Mouse (Mus musculus) T-helper 2 cell (primary cell): ENCODE results near the gene Gpc6.

Source experiments
- in situ Hi-C: fragments of 300-600 bp; cut with MboI, MseI; formaldehyde crosslinking; loops from one replicate; pipeline ENCODE4 v1.15.1; 2025; ENCODE audit warnings: high pct_unique_total_duplicates

Gpc6 gene

DNA sequence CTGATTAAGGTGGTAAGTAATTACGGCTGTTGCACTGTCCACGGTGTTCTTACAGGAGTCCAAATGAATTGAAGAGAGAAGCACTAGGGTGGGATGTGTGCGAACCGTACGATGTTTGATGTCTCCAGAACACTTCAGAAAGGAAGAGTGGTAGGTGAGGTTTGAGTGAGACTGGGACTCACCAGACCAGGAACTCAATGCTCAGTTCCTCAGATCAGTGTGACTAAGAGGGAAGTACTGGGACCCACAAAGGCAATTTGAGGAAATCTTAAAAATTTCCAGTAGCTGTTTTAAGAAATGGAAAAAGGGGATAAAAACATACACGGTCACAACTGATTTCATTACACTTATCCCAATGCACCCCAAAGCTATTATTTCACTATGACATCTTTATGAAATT, 764.7 kb downstream of the Gpc6 start:
- in situ Hi-C loops, result no loop called here

DNA sequence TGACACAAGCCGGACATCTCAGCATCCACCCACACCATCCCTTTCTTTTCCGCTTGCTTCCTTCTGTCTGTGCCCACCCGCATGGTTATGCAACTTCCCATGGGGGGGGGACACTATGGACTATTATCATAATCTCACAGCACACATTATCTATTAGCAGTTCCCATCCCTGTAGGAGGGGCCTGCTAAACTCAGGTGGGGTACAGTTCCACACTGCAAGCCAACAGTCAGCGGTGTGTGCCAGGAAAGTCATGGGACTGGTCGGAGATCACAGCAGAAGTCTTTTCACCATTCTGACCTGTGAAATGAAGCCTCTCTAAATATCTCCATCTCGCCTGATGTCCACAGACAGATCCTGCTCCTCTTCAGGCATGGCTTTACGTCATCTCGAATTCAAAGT, 770.5 kb downstream of the Gpc6 start:
- in situ Hi-C loops, result no loop called here

DNA sequence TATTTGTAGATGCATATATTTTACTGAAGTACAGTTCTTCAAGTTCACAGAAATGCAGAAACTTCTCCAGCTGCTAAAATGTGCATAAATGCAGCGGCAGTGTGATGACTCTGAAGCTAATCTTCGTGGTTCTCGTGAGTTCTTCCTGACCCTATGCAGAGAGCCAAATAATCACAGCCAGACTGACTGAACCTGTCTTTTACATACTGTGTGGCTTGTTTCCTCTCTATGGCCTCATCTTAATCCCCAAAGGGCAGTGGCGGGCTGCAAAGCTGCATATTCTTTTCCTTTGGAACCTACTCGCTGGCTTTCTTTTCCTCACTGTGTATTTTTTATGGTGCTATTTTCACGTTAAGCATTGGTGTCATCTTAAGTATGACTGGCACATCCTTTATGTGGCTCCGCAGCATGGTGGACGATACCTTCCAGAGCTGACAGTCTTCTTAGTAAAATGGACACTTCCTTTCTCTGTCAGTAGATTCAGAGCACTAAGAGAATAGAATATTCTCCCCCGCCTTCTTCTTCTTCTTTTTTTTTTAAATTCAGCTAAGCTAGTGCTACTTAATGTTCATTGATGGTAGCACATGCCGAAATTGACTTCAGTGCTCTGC, 775.7 kb downstream of the Gpc6 start:
- in situ Hi-C loops, result no loop called here

DNA sequence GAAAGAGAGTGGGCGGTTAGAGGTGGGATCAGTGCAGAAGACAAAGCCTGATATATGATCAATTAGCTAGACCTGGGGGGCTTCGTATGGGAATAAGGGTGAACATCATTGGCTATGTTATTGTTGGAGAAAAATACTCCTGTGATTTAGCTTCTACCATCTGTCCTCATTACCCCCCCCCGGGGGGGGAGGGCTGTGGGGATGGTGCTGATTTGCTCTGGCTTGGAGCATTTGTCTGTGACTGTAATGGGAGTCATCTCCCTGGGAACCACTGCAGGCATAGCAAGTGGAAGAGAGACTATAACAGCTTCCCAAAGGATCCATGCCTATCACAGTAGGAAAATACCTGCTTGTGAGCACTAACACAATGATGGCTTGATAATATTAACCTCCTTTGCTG, 783.7 kb downstream of the Gpc6 start:
- in situ Hi-C loops, result no loop called here

DNA sequence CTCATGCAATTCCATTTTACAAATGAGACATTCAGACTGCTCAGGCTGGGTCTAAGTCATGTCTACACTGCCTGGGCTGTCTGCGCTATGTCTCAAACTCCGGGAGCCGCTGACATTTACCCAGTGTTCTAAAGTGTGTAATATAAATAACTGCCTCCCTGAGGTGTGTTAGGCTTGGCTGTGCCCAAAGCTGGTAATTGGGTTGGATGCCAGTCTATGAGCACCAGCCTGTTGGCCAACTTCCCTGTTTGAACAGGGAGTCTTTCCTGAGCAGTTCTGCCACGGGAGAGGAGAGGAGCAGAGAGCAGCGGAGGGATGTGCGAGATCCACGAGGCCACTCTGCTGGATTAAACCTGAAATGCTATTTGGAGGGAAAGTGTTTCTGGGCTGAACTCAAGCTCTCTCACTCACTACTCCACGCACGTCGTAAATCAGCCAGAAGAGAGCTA, 785.4 kb downstream of the Gpc6 start:
- in situ Hi-C loops, result no loop called here

DNA sequence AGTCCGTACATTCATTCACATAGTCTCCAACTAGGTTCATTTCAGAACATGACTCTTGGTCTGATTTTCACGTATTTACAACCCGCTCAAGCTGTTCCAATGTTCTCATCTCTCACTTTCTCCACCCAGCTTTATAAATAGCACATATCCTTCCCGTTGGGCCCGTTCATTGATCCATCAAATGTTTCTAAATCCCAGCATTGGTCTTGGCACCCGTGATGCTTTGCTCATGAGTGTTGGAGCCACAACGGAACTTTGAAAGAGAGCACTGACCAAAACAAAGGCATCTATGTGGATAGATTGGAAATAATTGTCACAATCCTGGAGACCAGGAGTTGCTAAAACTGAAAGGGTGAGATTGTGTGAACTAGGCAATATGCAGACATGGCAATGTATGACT, 787.2 kb downstream of the Gpc6 start:
- in situ Hi-C loops, result no loop called here

DNA sequence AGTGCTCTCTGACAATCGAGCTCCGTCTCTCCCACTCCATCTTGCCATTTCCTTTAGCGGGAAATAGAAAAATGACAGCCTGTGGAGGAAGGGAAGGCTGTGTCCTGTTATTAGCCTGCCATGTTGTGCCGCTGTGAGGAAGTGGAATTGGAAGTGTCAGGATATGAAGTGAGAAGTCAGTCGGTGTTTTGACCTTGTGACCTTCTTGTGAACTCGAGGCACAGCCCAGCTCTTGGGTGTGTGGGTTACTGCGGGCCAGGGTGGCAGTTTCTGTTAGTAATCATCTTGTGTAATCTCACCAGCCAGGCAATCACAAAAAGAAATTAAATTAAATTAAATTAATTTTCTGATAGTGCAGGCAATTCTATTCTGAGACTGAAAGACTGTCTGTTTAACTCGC, 789.0 kb downstream of the Gpc6 start:
- in situ Hi-C loops, result no loop called here

DNA sequence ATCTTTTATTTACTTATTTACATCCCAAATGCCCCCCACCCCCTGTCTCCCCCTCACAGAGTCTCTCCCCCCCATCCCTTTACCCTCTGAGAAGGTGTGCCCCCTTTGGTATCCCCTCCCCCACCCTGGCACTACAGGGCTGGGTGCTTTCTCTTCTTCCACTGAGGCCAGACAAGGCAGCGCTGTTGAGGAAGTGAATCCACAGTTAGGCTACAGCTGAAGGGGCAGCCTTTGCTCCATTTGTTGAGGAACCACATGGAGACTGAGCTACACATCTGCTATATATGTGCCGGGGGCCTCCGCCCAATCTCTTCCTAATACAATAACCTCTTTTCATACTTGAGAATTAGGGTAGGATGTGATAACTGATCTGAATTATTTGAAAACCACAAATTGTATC, 791.2 kb downstream of the Gpc6 start:
- in situ Hi-C loops, result no loop called here

DNA sequence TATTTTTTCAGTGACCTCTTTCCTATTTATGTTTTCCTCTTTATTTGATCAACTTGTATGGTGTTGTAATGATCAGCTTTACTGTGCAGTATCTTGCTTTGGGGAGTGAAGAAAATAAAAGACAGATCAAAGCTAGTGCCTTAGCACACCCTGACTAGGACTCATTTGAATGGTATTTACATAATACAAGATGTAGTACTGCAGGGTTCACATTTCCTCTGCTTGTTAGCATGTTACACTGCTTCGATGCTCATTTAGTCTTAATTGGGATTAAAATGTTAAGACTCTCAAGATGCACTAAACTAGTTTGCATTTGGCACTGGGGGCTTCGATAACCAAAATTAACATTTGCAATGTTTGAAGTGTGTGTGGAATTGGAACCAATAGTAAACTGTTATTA, 803.6 kb downstream of the Gpc6 start:
- in situ Hi-C loops, result no loop called here

DNA sequence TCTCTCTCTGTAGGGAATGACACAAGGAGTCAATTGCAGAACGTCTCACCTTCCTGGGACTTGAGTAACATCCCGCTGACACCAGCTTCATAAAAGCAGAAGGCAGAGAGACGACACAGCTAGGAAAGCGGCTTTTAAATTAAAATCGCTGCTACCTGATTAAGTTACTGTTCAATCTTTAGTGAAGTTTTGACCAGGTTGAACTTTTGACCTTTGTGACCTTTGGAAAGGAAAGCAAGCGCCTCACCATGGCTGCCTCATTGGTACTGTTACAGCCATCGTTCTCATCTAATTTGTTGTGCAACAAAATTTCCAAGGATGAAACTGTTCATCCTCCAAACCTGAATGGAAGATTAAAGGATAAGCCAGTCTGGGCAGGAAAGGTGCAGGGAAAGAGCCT, 830.1 kb downstream of the Gpc6 start:
- in situ Hi-C loops, result no loop called here

DNA sequence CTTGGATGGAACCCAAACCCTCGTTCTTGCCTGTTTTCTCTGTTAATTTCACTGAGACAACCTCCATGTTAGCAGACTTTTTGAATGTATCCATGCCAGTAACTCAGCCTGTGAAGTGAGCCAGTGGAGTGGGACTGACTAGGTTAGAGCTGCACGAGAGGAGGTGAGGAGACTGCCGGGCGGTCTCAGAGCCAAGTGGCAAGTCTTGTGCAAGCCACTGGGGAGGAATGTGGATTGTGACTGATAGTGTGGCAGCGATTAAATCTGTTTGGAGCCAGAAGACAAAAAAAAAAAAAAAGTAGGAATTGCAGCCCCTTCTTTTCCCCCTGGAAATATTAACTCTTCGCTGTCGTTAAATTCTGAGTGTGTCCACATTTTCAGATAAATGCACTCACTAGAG, 831.4 kb downstream of the Gpc6 start:
- in situ Hi-C loops, result no loop called here

DNA sequence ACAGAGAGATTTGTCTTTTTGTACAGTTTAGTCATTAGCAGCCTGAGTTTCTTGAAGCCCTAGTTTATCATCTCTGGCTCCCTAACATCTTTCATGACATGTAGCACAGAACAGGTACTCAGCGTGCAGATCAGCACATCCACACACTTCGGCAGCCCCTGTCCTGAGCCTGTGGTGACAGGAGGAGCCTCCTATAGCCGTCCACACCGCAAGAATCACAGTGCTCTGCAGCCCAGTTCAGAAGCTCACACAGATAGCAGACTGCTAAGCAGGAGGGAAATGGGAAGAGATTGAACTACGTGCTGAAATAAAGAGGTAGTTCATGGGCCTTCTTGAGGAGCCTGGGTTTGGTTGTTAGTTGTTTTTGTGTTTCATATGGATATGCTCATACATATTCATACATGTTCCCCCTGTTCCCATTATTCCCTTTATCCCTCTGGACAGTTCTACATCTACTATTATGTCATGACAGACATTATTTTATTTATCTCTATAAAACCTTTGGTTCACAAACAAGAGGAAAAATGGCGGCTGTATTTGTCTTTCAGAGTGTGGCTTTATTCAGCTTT, 832.8 kb downstream of the Gpc6 start:
- in situ Hi-C loops, result no loop called here

DNA sequence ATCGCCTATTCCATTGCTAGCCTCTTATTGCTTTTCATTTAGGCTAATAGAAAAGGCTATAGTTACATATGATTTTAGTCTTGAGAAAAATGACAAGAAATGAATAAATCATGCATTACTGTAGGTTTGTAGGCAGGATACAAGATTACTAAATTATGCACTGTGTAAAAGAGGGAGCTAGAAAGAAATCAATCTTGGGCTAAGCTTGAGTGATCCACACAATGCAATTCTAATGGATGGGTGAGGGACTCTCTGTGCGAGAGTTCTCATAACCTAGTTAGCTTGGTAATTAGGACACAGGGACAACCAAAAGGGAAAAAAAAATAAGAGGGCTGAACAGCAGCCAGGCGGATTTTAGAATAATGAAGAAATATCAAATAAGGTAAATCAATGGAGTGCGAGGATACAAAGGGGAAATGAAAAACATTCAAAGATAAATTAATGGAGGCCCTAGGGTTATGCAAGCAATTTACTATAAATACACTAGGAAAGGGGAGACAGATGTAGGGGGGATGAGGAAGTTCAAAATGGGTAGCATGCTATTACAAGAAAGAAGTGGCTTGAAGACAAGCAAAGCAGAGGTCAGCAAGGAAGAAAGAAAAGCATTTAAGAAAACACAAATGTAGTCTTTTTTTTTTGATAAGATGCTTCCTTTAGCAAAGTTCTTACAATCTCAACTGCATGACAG, 835.9 kb downstream of the Gpc6 start:
- in situ Hi-C loops, result no loop called here

DNA sequence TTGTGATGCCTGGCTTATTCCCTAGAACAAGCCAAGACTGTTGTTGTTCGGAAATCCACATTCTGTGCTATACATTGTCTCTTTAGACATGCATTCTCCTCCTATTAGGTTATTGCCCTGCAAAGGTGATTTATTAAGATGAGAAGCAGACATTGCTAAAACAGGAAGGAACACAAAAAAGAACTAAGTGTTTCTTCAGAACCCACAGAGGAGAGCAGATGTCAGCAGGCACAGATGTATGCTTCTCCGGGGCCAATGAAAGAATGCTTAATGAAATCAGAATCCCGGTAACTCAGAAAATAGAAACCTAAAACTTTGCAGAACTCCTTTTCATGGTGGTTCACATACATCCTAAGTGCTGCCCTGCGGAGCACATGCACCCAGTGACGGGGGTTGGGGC, 837.8 kb downstream of the Gpc6 start:
- in situ Hi-C loops, result no loop called here

DNA sequence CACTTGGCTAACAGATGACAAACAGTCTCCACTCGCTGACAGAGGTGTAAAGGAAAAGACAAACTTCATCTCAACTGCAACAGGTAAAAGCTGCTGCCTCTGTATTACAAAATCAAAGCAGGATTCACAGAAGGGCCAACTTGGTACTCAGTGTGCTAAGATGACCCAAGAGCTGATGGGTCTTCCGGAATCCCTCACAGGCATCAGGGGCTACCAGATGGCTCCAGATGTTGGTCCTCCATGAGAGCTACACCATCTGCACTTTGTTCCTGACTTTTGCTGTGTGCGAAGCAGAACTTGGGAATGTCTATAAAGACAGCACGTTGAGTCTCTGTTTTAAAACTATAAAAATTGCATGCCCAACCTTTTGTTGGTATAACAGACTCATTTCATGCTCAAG, 842.7 kb downstream of the Gpc6 start:
- in situ Hi-C loops, result no loop called here

DNA sequence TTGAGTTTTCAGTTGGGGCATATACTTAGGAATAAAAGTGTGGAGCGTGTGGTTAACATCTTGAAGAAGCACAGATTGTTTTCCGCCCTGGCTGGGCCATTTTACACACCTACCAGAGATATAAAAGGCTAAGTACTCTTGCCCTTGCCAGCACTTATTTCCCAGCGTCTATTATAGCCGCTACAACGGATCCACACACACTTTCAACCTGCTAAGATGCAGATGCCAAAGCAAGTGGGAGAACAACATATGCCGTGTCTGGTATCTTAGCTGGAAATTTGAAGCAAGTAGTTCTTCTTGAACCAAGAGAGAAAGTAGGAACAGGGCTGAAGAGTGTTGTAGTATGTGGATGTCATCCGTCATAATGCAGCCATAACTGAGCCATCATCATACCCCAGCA, 843.6 kb downstream of the Gpc6 start:
- in situ Hi-C loops, result no loop called here

DNA sequence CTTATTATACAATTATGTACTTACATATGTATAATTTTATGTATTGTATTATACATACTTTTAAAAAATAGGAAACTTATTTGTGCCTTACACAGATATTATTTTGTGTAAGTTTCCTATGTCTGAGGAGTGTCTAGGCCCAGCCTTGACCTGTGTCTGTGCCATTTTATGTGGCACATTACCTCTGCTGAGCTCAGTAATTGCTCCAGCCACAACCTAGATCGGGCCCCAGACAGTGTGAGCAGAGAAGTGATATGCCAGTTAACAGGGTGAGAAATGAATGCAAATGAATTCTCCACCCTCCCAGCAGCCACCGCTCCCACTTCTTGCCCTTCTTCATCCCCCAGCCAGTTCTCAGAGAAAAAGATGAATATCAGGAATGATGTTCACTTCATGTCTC, 848.3 kb downstream of the Gpc6 start:
- in situ Hi-C loops, result no loop called here

DNA sequence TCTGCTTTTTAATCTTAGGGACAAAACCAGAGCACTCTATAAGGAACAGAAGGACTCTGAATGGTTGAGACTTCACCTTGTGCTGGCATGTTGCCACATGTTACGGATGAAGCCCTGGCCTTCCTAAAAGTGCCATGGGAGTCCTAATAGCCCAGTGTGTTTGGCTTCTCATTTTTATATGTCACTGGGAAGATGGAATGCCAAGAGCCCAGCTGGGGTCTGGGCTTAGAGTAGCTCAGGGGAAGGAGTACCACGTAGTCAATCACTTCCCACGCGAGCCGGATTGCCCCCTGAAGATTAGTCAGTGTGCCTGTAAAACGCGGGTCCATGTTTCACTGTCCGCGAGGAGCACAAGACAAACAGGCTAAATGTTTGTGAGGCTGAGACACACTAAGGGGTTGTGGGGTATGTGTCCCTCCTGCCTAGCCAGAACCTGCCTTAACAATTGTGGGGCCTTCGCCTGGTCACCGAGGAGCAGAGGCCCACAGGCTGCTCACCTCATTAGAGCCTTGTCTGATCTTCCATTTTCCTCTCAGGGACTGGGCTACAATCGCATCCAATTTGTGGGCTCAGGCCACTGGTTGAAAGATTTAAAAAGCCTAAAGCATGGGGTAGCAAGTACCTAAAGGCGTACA, 852.9 kb downstream of the Gpc6 start:
- in situ Hi-C loops, result no loop called here

DNA sequence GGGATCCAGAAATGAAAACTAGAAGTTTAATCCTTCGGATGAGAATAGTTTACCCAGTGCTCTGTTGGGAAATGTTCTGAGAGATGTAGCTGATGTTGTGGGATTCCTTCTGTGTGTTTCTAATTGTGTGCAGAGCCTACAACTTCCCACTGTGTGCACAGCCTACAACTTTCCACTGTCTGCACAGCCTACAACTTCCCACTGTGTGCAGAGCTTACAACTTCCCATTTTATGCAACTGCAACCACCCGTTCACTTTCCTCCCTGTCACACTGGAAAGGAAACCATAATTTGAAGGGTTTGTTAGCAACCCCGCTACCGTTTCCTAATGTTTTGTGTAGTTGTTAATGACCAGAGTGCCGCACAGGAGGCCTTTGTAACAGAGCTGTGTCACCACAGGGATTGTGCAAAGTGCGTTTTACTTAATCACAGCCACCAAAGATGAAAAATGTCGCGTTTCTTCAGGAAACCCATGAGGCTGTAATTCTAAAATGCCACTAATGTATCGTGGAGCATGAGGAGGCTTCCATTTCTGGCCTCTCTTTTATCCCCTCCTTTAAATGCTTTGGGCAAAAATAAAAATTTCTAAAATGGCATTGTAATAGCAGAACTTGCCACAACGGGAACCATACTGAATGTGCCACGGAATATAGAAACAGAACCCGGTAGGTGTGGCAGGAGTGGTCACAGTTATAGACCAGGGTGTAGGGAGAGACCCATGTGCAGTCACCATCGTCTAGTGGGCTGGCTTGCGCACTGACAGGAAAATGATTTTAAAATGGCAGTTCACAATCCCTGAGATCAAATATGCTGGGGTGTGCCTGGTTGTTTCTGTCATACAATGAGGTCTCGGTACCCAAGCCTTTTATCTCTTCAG, 853.7 kb downstream of the Gpc6 start:
- in situ Hi-C loops, result no loop called here

DNA sequence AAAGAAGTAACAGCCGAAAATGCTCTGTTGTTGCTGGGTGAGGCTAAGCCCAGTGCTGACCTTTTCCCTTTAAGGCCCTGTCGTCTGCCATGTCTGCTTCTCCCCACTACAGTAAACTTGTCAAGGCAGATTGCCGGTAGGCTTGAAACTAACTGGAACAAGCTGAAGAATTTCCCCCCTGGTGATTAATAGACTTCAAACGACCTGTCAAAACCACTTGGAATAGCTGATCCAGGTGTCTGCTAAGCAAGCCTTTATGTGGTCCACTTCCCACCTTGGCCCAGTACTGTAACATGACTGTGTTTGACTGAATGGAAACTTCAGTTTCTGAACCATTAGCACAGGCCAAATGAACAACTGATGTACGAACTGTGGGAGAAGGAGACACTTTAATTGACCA, 856.6 kb downstream of the Gpc6 start:
- in situ Hi-C loops, result no loop called here

DNA sequence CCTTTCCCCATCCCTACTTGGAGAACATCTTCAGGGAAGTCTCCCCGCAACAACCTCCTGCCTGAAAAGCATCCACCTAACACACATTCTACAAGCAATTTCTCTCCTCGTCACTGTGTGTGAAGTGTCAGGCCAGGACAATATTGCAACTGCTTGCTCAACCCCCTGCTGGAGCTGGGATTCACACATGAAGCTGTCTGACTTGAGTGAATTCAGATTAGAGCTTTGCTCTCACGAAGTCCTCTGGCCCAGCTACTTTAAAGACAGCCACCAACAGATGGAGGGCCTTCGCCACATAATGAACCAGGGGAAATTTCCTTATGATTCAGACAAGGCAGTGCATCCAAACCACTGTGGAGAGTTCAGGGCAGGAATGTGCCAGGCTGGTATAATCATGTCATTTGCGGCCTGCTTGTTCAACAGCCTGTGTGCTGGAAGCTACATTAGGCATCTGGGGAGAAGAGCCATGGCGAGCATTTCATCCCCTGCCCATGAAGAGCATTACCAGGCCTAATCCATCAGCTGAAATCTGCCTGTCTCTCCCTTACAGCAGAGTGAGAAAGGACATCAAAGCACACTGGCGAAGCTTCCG, 858.7 kb downstream of the Gpc6 start:
- in situ Hi-C loops, result no loop called here

DNA sequence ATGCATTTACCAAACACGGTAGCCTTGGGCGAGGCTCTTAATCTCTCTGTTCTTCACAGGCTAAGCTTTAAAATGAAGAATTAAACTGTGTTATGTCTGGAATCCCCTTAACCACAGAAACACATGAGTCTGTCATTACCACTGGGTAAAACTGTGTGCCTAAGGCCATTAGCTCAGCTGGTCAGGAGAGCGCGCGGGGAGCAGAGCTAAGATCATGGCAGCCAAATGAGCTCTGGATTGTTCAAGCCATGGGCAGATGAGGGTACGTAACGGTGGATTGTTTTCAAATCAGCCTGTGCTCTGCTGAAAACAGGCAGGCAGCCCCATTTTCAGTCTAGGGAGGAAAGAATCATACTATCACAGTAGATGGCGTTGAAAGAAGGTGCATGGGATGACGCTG, 859.8 kb downstream of the Gpc6 start:
- in situ Hi-C loops, result no loop called here
